Mouse (Mus musculus) adrenal gland, postnatal 36 days (tissue): ENCODE measurements at regions not wholly inside any gene's neighbourhood (a gene's known extent, or its start where the extent isn't known, plus 50 kb on each side); places are given as distances from the start of the nearest gene placed in this dataset.
A peak's percentile ranks its signal among the peaks of the same experiment; 100 is the strongest.

Source experiments
- DNase-seq, 2 experiments: peaks; one replicate each; pipeline ENCODE4 v3.0.0; 2021; ENCODE audit warnings: mixed read lengths in 1 of 2

GRCm38 (mm10) chr12:92645006-92645624 is 796.2 kb upstream of the Sel1l start:
- no peak for DNase-seq

GRCm38 (mm10) chr12:92619120-92619519 is 770.2 kb upstream of the Sel1l start:
- DNase-seq = no peak

GRCm38 (mm10) chr12:92618519-92618918 is 769.6 kb upstream of the Sel1l start:
- no peak for DNase-seq

DNA sequence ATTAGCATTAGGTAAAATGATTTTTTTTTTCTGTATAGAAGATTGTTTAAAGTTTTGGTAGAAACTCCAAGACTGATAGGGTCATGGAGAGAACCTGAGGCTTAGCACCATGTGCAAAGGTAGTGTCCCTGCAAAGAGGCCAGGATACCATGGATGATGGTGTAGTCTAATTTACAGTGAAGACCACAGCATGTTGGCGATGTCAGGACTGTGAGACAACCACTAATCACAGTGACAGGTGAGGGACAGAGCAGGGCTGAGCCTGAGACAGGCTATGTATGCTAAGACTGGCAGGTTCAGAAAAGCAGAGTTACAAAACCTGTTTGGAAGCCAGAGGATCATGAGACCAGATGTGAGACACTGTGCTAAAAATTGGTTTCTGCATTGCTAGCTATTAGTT is 752.7 kb upstream of the Sel1l start:
- DNase-seq = no peak

- DNase-seq = no peak
These were observed 740.8 kb upstream of the Sel1l start for GRCm38 (mm10) chr12:92589725-92590124.

DNA sequence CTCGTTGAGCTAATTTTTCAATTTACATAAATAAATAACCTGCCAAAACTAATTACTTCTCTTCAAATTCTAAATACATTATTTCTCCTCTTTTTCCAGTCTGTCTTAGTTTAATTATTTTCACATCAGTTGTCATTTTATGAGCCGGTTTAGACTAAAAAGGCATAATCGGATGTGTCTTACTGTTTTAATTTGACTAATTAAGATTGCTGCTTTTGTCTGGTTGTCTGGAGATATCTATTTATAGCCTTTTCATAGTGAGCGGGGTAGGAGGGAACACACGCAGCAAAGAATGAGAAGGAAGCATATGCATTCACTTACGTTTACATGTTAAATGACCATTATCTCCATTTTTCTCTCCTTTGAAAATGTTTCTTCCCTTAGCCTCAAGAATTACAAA is 740.3 kb upstream of the Sel1l start:
- DNase-seq = no peak

DNA sequence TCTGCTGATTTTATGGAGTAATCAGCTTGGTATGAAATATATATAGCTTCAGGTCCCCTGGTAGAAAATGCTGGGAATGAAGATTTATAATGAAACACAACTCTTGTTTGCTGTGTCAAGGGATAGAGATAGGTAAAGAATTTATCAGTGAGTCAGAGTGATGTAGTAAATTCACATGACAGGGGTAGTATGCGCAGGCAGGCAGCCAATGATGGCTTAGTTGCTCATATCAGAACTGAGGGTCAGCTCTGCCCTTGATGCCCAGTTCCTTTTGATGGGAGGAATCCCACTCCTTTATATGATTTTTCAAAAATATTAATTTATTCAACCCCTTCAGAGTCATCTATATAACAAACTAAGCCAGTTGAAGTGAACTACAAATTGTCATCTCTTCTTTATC is 729.6 kb upstream of the Sel1l start:
- peak; percentile 59 to 64 for DNase-seq
